In the genomic region with DNA sequence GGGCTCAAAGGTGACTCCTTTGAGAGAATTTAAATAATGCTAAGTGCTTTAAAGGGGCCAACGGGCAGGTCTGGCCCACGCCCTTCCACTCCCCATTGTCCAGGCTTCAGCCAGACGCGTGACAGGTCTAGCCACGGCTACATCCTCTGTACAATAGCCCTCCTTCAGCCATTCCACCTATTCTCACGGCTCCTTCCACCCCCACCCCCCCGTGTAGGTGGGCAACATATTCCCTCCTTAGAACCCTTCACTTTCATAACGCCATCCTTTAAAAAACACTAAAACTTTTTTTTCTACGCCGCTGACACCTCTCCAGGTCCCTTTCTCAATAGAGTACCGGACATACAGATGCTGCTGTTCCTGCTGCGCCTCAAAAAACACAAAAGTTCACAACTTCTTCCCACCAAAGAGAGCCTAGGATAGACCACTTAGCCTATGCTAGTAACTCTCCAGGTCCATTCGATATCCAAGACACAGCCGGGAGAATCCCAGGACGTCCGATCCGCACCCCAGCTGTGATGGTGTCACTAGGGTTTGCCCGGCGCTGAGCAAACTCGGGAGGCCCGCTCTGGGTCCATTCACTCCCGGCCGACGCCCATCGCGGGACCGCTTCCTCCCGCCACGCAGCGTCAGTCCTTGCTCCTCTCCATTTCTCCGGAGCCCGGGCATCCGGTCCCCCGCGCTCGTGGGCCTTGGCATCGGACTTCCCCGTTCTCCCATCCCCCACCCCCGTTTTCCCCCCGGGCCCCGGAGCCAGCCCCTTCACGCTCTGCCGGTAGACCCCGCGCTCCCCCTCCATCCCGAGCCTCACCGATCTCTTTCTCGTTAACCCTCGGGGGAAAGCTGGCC, we compare ENCODE assay signal across 8 mouse cellular contexts. TPM values are rescaled to one million over a fixed set of nuclear protein-coding genes. Genes with fewer than 3 reads are reported as not detected.
DNase-seq lines count a peak whose midpoint lies in the region; ATAC-seq lines count a peak whose summit lies in the region.

No protein-coding gene starts in this region.

- peak overlapping the region; percentile 98 for H3K4me3 ChIP-seq in embryonic facial prominence, embryonic 14.5 days (ENCODE audit: low read depth, low read length)
- H3K4me3 ChIP-seq in heart, embryonic 11.5 days (ENCODE audit: low read depth, low read length), result peak overlapping the region; percentile 97
- peak overlapping the region; percentile 97 for H3K4me3 ChIP-seq in kidney, embryonic 15.5 days (replicated peaks)
- H3K4me3 ChIP-seq in liver, embryonic 15.5 days (replicated peaks), result peak overlapping the region; percentile 74

- DNase-seq in CD4-positive helper T cell, adult 2 months (ENCODE audit: low read depth, low spot score), result peak; percentile 70
- peak; percentile 73 for DNase-seq in adrenal gland, postnatal 14 days
- peak; percentile 51 for DNase-seq in embryonic facial prominence, embryonic 14.5 days (ENCODE audit: low spot score)
- DNase-seq in neural tube, embryonic 10.5 days (ENCODE audit: extremely low spot score, low spot score), result peak; percentile 36
- DNase-seq in thymus, postnatal 0 days (ENCODE audit: low spot score), result peak; percentile 57

- peak overlapping the region; percentile 98 for H3K9ac ChIP-seq in embryonic facial prominence, embryonic 14.5 days (ENCODE audit: low read depth, low read length)
- peak overlapping the region; percentile 100 for H3K9ac ChIP-seq in heart, embryonic 11.5 days (ENCODE audit: low read depth, low read length)
- H3K9ac ChIP-seq in kidney, embryonic 15.5 days, result peak overlapping the region; percentile 94
- peak overlapping the region; percentile 84 for H3K9ac ChIP-seq in liver, embryonic 15.5 days

- peak overlapping the region; percentile 95 for H3K27ac ChIP-seq in embryonic facial prominence, embryonic 14.5 days (replicated peaks; ENCODE audit: low read depth, low read length)
- H3K27ac ChIP-seq in heart, embryonic 11.5 days (ENCODE audit: low read depth, low read length), result peak overlapping the region; percentile 97
- peak overlapping the region; percentile 98 for H3K27ac ChIP-seq in kidney, embryonic 15.5 days
- peak overlapping the region; percentile 85 for H3K27ac ChIP-seq in liver, embryonic 15.5 days (replicated peaks)

- H3K27me3 ChIP-seq in embryonic facial prominence, embryonic 14.5 days (replicated peaks; ENCODE audit: control insufficient read depth, insufficient read depth, low read length), result no peaks in the 10 kb centered on the region
- H3K27me3 ChIP-seq in heart, embryonic 11.5 days (ENCODE audit: control insufficient read depth, insufficient read depth, low read length), result no peaks in the 10 kb centered on the region
- no peaks in the 10 kb centered on the region for H3K27me3 ChIP-seq in kidney, embryonic 15.5 days
- H3K27me3 ChIP-seq in liver, embryonic 15.5 days, result peaks cover 14% of the 10 kb centered on the region; the same call in 1 of the 2 replicates

- 2% methylated on average over 49 of the region's 49 CpGs for WGBS in embryonic facial prominence, embryonic 14.5 days
- WGBS in heart, embryonic 11.5 days (ENCODE audit: insufficient replicate concordance), result 2% methylated on average over 49 of the region's 49 CpGs
- WGBS in kidney, embryonic 15.5 days, result 1% methylated on average over 49 of the region's 49 CpGs
- WGBS in liver, embryonic 15.5 days (ENCODE audit: insufficient replicate concordance), result 1% methylated on average over 49 of the region's 49 CpGs

- ATAC-seq in embryonic facial prominence, embryonic 14.5 days (ENCODE audit: low read depth), result peak; percentile 19
- ATAC-seq in heart, embryonic 11.5 days (replicated peaks; ENCODE audit: insufficient number of reproducible peaks, low FRiP score, low TSS enrichment), result peak; percentile 67
- ATAC-seq in kidney, embryonic 15.5 days (replicated peaks; ENCODE audit: low FRiP score), result peak; percentile 67
- ATAC-seq in liver, embryonic 15.5 days (ENCODE audit: insufficient read depth), result peak; percentile 74

- H3K36me3 ChIP-seq in embryonic facial prominence, embryonic 14.5 days (ENCODE audit: control insufficient read depth, insufficient read depth, low read length), result peaks cover 23% of the 10 kb centered on the region
- H3K36me3 ChIP-seq in heart, embryonic 11.5 days (ENCODE audit: control insufficient read depth, insufficient read depth, low read length), result peaks cover 3% of the 10 kb centered on the region; the same call in 1 of the 2 replicates
- H3K36me3 ChIP-seq in kidney, embryonic 15.5 days, result peaks cover 26% of the 10 kb centered on the region
- H3K36me3 ChIP-seq in liver, embryonic 15.5 days (replicated peaks), result peaks cover 26% of the 10 kb centered on the region

- H3K4me2 ChIP-seq in embryonic facial prominence, embryonic 14.5 days (ENCODE audit: low read depth, low read length), result peak overlapping the region; percentile 79
- H3K4me2 ChIP-seq in heart, embryonic 11.5 days, result peak overlapping the region; percentile 82
- peak overlapping the region; percentile 75 for H3K4me2 ChIP-seq in kidney, embryonic 15.5 days
- peak overlapping the region; percentile 93 for H3K4me2 ChIP-seq in liver, embryonic 15.5 days

- H3K4me1 ChIP-seq in embryonic facial prominence, embryonic 14.5 days (ENCODE audit: control insufficient read depth, insufficient read depth, low read length), result peaks cover 13% of the 10 kb centered on the region
- peaks cover 9% of the 10 kb centered on the region for H3K4me1 ChIP-seq in heart, embryonic 11.5 days (ENCODE audit: control insufficient read depth, insufficient read depth, low read length)
- H3K4me1 ChIP-seq in kidney, embryonic 15.5 days, result peaks cover 24% of the 10 kb centered on the region
- H3K4me1 ChIP-seq in liver, embryonic 15.5 days (replicated peaks), result peaks cover 32% of the 10 kb centered on the region

- no peaks in the 10 kb centered on the region for H3K9me3 ChIP-seq in embryonic facial prominence, embryonic 14.5 days (ENCODE audit: control insufficient read depth, low read length)
- no peaks in the 10 kb centered on the region for H3K9me3 ChIP-seq in heart, embryonic 11.5 days (replicated peaks; ENCODE audit: control insufficient read depth, low read length)
- no peaks in the 10 kb centered on the region for H3K9me3 ChIP-seq in kidney, embryonic 15.5 days (replicated peaks)
- H3K9me3 ChIP-seq in liver, embryonic 15.5 days (replicated peaks), result no peaks in the 10 kb centered on the region

RNA-seq across cellular contexts. Expression of a gene that starts 0.7 kb away (rescaled TPM):
- total RNA-seq in adrenal gland, postnatal 14 days (2021), result 51.7 and 56.0 TPM in 2 replicates
- 233 and 318 TPM in 2 replicates for polyA plus RNA-seq in embryonic facial prominence, embryonic 14.5 days (2014; fragmentation: Nextera tagmentation; extraction: Ambion mirVana)
- polyA plus RNA-seq in heart, embryonic 11.5 days (2014; fragmentation: Nextera tagmentation; extraction: Ambion mirVana), result 196 and 230 TPM in 2 replicates
- 316 and 358 TPM in 2 replicates for polyA plus RNA-seq in kidney, embryonic 15.5 days (2015; fragmentation: Nextera tagmentation; extraction: Ambion mirVana)
- polyA plus RNA-seq in liver, embryonic 15.5 days (2015; fragmentation: Nextera tagmentation; extraction: Ambion mirVana), result 32.2 and 33.6 TPM in 2 replicates
- 116 and 122 TPM in 2 replicates for polyA plus RNA-seq in thymus, postnatal 0 days (2015; fragmentation: Nextera tagmentation; extraction: Ambion mirVana)

RNA-seq across cellular contexts. Expression of a gene that starts 42.9 kb away (rescaled TPM):
- total RNA-seq in adrenal gland, postnatal 14 days (2021), result not detected in 2 replicates
- not detected in 2 replicates for polyA plus RNA-seq in embryonic facial prominence, embryonic 14.5 days (2014; fragmentation: Nextera tagmentation; extraction: Ambion mirVana)
- not detected in 2 replicates for polyA plus RNA-seq in heart, embryonic 11.5 days (2014; fragmentation: Nextera tagmentation; extraction: Ambion mirVana)
- polyA plus RNA-seq in kidney, embryonic 15.5 days (2015; fragmentation: Nextera tagmentation; extraction: Ambion mirVana), result not detected in 2 replicates
- not detected in 2 replicates for polyA plus RNA-seq in liver, embryonic 15.5 days (2015; fragmentation: Nextera tagmentation; extraction: Ambion mirVana)
- polyA plus RNA-seq in thymus, postnatal 0 days (2015; fragmentation: Nextera tagmentation; extraction: Ambion mirVana), result 0.20 TPM in 1 of 2 replicates, not detected in the other

Comparison
In these comparisons a context has a peak if more than half of its experiments do, and no peak if none do; other contexts are left out.
1. Peak in every context shown above with its lines: DNase-seq, ATAC-seq, H3K4me3 ChIP-seq and H3K27ac ChIP-seq.
2. ATAC-seq: peak in every context shown above with its lines; median percentile 74 in liver, embryonic 15.5 days; 67 in heart, embryonic 11.5 days; 67 in kidney, embryonic 15.5 days; 19 in embryonic facial prominence, embryonic 14.5 days.